Mouse (Mus musculus): ENCODE measurements around the gene Klk14.

Klk14 gene

DNA sequence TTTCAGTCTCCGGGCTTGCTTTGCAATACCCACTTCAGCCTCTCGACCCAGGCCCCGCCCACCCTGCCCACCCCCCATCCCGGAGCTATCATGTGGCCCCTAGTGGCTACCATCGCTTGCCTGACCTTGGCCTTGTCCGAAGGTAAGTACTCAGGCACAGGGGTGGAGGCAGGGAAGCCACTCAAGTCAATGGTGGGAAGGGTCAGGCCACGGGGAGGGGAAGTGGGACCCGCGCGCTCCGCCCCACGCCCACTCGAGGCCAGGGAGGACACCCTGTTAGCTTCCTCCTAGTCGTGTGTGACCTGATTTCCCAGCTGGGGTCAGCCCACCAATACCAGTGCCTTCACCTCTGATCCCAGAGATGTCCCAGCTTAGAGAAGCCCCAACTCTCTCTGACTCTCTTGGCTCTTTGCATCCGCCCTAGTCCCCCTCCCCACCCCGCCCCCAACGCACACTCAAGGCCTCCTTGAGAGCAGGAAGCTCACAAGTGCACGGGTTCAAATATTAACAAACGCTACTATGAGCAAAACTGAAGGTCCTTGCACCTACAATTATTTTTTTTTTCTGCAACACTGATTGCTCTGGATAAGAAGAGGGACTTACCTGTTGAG lies 23.6 kb downstream of the Klk14 start:
- no peak for DNase-seq (ENCODE audit: low read depth, low spot score)

Data from 3T3-L1 (cell line).